Mouse (Mus musculus) erythroblast, embryonic 14.5 days (primary cell): Measurements from ENCODE around the gene Tmem164. TPM values are rescaled to one million over a fixed set of nuclear protein-coding genes. Genes with fewer than 3 reads are reported as not detected.
A peak's percentile ranks its signal among the peaks of the same experiment; 100 is the strongest.

Experiments
- H3K27me3 ChIP-seq: 2 replicates; pipeline ENCODE4 v1.6.1; 2012; ENCODE audit warnings: inconsistent platforms; ENCODE audit not compliant: control insufficient read depth
- H3K36me3 ChIP-seq: 2 replicates; pipeline ENCODE4 v1.6.1; 2012; ENCODE audit warnings: mild to moderate bottlenecking, inconsistent platforms; ENCODE audit not compliant: control insufficient read depth
- H3K4me1 ChIP-seq: 2 replicates; pipeline ENCODE4 v1.6.1; 2012; ENCODE audit warnings: inconsistent platforms; ENCODE audit not compliant: control insufficient read depth
- H3K4me3 ChIP-seq: replicated peaks from 2 replicates; pipeline ENCODE3; 2012; ENCODE audit warnings: moderate library complexity, mild to moderate bottlenecking, inconsistent platforms
- H3K9me3 ChIP-seq: 2 replicates; pipeline ENCODE4 v1.6.1; 2012; ENCODE audit warnings: low read length, inconsistent platforms, mixed read lengths; ENCODE audit not compliant: control insufficient read depth
- GATA1 ChIP-seq: IDR thresholded peaks from 2 replicates; pipeline ENCODE4 v1.6.1; 2012; ENCODE audit warnings: low read length, inconsistent platforms, mixed read lengths
- TAL1 ChIP-seq: IDR thresholded peaks from 3 replicates; pipeline ENCODE4 v1.6.1; 2012; ENCODE audit warnings: low read length, inconsistent platforms, mixed read lengths
- polyA plus RNA-seq: library from polyadenylated mRNA; stranded (reverse); fragments of >175 nt; gene quantifications from 2 replicates; pipeline ENCODE4 v1.2.3, GENCODE M21; 2012

The Tmem164 gene
- polyA plus RNA-seq, 1 experiment = 0.96 TPM

GRCm38 (mm10) chrX:142672701-142673100 is 8.5 kb upstream of the Tmem164 start:
- no peaks in the 10 kb centered on the region for H3K36me3 ChIP-seq

DNA sequence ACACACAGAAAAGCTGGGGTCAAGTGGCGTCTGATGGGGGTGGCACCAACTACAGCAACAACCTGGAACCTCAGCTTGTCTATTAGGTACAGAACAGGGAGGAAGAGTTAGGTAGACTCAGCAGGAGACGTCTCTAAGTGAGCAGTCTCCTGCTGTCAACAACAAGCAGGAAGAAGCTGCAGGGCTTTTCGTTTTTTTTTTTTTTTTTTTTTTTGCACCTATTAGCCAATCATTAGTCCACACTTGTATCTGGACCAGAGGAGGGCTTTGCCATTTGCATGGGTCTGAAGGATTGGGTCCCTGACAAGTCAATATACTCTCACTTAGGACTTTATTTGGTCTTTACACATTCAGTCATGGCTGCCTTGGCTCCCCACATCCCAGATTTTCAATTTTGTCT is 4.0 kb upstream of the Tmem164 start:
- peaks cover 39% of the 10 kb centered on the region for H3K4me1 ChIP-seq
- no peak for TF ChIP-seq GATA1
- no peak for TF ChIP-seq TAL1
- 0 out of 2 replicates have a peak, but pooled peaks cover 2% of the 10 kb centered on the region for H3K27me3 ChIP-seq
- no peak overlapping the region for H3K4me3 ChIP-seq
- peaks cover 4% of the 10 kb centered on the region for H3K9me3 ChIP-seq
- no peaks in the 10 kb centered on the region for H3K36me3 ChIP-seq

More at GRCm38 (mm10) chrX:142672701-142673100, 8.5 kb upstream of the Tmem164 start:
- Histone ChIP-seq H3K9me3 (no peaks in the 10 kb centered on the region), H3K4me3 (no peak overlapping the region), H3K4me1 (peaks cover 11% of the 10 kb centered on the region), H3K27me3 (peaks cover 4% of the 10 kb centered on the region; the same call in 1 of the 2 replicates)
- no peak for TF ChIP-seq TAL1
- no peak for TF ChIP-seq GATA1

GRCm38 (mm10) chrX:142678499-142679474 is 2.4 kb upstream of the Tmem164 start:
- H3K4me1 ChIP-seq = peaks cover 55% of the 10 kb centered on the region
- TF ChIP-seq TAL1 (no peak), GATA1 (no peak)
- peaks cover 2% of the 10 kb centered on the region; the same call in 1 of the 2 replicates for H3K27me3 ChIP-seq
- H3K36me3 ChIP-seq = peaks cover 14% of the 10 kb centered on the region
- peaks cover 8% of the 10 kb centered on the region for H3K9me3 ChIP-seq
- peak overlapping the region; percentile 48 for H3K4me3 ChIP-seq

DNA sequence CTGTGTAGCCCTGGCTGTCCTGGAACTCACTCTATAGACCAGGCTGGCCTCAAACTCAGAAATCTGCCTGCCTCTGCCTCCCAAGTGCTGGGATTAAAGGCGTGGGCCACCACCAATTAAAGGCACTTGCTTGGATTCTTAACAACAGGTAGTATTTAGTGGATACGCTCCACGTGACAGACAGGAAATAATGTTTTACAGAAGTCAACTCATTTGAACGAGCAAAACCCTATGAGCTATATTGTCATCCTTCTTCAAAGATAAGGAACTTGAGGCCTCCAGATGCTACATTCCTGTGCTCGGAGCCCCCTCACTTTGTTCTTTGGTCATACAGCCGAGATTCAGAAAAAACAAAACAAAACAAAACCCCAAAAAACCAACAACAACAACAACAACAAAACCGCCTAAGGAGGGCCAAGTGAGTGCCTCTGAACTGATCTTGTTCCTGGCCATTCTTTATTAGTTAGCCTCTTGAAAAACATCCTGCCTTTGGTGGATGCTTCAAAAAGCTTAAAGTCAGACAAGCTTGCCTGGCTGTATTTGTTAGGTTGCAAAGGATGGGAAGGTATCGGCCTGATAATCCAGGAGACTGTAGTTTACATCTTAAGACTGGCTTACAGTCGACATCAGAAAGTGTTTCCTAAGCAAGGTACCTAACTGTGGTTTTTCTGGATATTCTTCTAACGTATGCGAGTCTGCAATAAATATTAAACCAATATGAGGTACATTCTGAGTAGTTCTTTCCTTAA is 1.5 kb upstream of the Tmem164 start:
- TF ChIP-seq GATA1 = no peak
- no peak for TF ChIP-seq TAL1
- Histone ChIP-seq H3K27me3 (peaks cover 2% of the 10 kb centered on the region; the same call in 1 of the 2 replicates), H3K9me3 (peaks cover 8% of the 10 kb centered on the region), H3K4me3 (peak overlapping the region; percentile 84), H3K36me3 (peaks cover 22% of the 10 kb centered on the region), H3K4me1 (peaks cover 63% of the 10 kb centered on the region)

GRCm38 (mm10) chrX:142680391-142681055 is 683 bp upstream of the Tmem164 start:
- Histone ChIP-seq H3K4me1 (peaks cover 67% of the 10 kb centered on the region), H3K36me3 (peaks cover 29% of the 10 kb centered on the region), H3K4me3 (peak overlapping the region; percentile 84), H3K9me3 (peaks cover 8% of the 10 kb centered on the region), H3K27me3 (no peaks in the 10 kb centered on the region; the same call in 1 of the 2 replicates)
- TF ChIP-seq TAL1 (no peak), GATA1 (no peak)

DNA sequence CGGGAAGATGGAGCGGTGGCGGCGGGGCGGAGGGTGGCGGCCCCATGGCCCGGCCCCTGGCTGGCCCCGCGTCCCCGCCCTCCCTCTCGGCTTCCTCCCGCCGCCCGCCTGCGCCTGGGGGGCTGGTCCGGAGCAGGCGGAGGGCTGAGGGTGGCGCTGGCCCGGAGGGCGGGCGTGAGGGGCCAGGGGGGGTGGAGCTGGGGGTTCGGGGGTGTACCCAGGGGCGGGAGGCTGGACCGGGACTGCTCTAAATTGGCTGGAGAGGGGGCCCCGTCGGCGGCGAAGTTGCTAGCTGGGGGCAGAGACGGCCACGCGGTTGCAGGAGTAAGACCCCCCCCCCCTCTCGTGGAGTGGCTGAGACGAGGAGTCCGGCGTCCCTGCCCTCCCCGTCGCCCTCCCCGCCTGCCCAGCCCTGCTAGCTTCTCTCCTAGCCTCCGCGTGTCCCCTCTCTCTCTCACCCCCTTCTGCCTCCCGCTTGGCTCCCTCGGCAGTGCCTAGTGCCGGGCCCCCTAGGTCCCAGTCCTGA is 473 bp downstream of the Tmem164 start:
- Histone ChIP-seq H3K4me3 (peak overlapping the region; percentile 84), H3K4me1 (peaks cover 69% of the 10 kb centered on the region), H3K9me3 (peaks cover 8% of the 10 kb centered on the region), H3K36me3 (peaks cover 37% of the 10 kb centered on the region), H3K27me3 (no peaks in the 10 kb centered on the region; the same call in 1 of the 2 replicates)
- TF ChIP-seq TAL1 (no peak), GATA1 (no peak)

GRCm38 (mm10) chrX:142682176-142682820 is 1.1 kb downstream of the Tmem164 start:
- Histone ChIP-seq H3K4me1 (peaks cover 63% of the 10 kb centered on the region), H3K36me3 (peaks cover 40% of the 10 kb centered on the region), H3K9me3 (peaks cover 8% of the 10 kb centered on the region), H3K27me3 (no peaks in the 10 kb centered on the region; the same call in 1 of the 2 replicates), H3K4me3 (peak overlapping the region; percentile 84)
- TF ChIP-seq TAL1 (no peak), GATA1 (no peak)

DNA sequence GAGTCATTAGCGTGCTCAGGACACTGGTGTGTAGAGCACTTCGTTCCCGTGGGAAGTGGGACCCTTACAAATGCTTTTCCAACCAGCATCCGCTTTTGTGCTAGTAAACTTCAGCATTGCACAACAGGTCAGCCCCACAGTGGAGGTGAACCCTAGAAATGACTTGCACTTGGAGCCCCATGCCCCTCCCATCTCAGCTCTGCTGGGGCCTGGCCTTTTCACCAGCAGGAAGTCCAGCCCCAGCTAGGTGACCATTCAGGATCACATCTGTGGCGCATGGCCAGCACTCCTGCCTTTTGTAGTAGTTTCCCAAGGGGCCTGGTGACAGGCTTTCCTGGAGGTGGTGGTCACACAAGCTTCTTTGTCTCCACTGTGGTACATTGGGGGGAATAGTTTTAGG is 1.8 kb downstream of the Tmem164 start:
- Histone ChIP-seq H3K9me3 (peaks cover 8% of the 10 kb centered on the region), H3K4me1 (peaks cover 56% of the 10 kb centered on the region)

More for the DNA sequence above, 1.8 kb downstream of the Tmem164 start:
- Histone ChIP-seq H3K4me3 (peak overlapping the region; percentile 84), H3K36me3 (peaks cover 46% of the 10 kb centered on the region), H3K27me3 (no peaks in the 10 kb centered on the region; the same call in 1 of the 2 replicates)
- TF ChIP-seq GATA1 (no peak), TAL1 (no peak)
